Mouse (Mus musculus): ENCODE measurements around the gene Mrgbp. TPM values are rescaled to one million over a fixed set of nuclear protein-coding genes. Genes with fewer than 3 reads are reported as not detected.
A peak's percentile ranks its signal among the peaks of the same experiment; 100 is the strongest.

Gene Mrgbp
- 39.8 and 44.3 TPM in 2 replicates for polyA plus RNA-seq (2016; fragmentation: Nextera tagmentation; extraction: Ambion mirVana)

- no peaks in the 10 kb centered on the region; the same call in 1 of the 2 replicates for H3K27me3 ChIP-seq
- peaks cover 18% of the 10 kb centered on the region for H3K36me3 ChIP-seq
- ATAC-seq (ENCODE audit: insufficient number of reproducible peaks, insufficient read depth, low FRiP score, low TSS enrichment, low read depth), result no peak
- peaks cover 13% of the 10 kb centered on the region for H3K4me1 ChIP-seq (replicated peaks)
- WGBS, result 81% methylated on average over 3 of the region's 3 CpGs
- H3K27ac ChIP-seq, result no peak within 1 kb of the TSS
- H3K4me2 ChIP-seq, result no peak within 1 kb of the TSS
- H3K9me3 ChIP-seq, result no peaks in the 10 kb centered on the region
- no peak within 1 kb of the TSS for H3K9ac ChIP-seq (replicated peaks)
- H3K4me3 ChIP-seq (replicated peaks), result no peak within 1 kb of the TSS
Measured at GRCm38 (mm10) chr2:180581002-180581401, at the start of gene Mrgbp. TSS of gene Mrgbp (plus strand) at chr2:180581304.

GRCm38 (mm10) chr2:180531671-180532385 lies 49.3 kb upstream of the Mrgbp start:
- Histone ChIP-seq H3K4me1 (replicated peaks) (0 out of 2 replicates have a peak, but pooled peaks cover 16% of the 10 kb centered on the region), H3K9ac (replicated peaks) (no peak overlapping the region)

GRCm38 (mm10) chr2:180532386-180532995 lies 48.6 kb upstream of the Mrgbp start:
- ATAC-seq (ENCODE audit: insufficient number of reproducible peaks, insufficient read depth, low FRiP score, low TSS enrichment, low read depth), result no peak
- H3K9me3 ChIP-seq, result no peaks in the 10 kb centered on the region
- no peak overlapping the region for H3K4me2 ChIP-seq
- no peak overlapping the region for H3K9ac ChIP-seq (replicated peaks)
- H3K36me3 ChIP-seq, result no peaks in the 10 kb centered on the region
- no peak overlapping the region for H3K27ac ChIP-seq
- H3K4me1 ChIP-seq (replicated peaks), result 0 out of 2 replicates have a peak, but pooled peaks cover 16% of the 10 kb centered on the region
- H3K27me3 ChIP-seq, result peaks cover 26% of the 10 kb centered on the region
- 52% methylated on average over 6 of the region's 6 CpGs for WGBS
- no peak overlapping the region for H3K4me3 ChIP-seq (replicated peaks)

More at GRCm38 (mm10) chr2:180531671-180532385, 49.3 kb upstream of the Mrgbp start:
- no peaks in the 10 kb centered on the region for H3K9me3 ChIP-seq
- no peak overlapping the region for H3K4me2 ChIP-seq
- ATAC-seq (ENCODE audit: insufficient number of reproducible peaks, insufficient read depth, low FRiP score, low TSS enrichment, low read depth), result no peak
- no peaks in the 10 kb centered on the region for H3K36me3 ChIP-seq
- 55% methylated on average over 7 of the region's 7 CpGs for WGBS
- no peak overlapping the region for H3K4me3 ChIP-seq (replicated peaks)
- H3K27me3 ChIP-seq, result peaks cover 33% of the 10 kb centered on the region
- no peak overlapping the region for H3K27ac ChIP-seq

GRCm38 (mm10) chr2:180533237-180533636 lies 47.9 kb upstream of the Mrgbp start:
- no peak overlapping the region for H3K4me2 ChIP-seq
- no peaks in the 10 kb centered on the region for H3K9me3 ChIP-seq
- 0 out of 2 replicates have a peak, but pooled peaks cover 16% of the 10 kb centered on the region for H3K4me1 ChIP-seq (replicated peaks)
- no peak for ATAC-seq (ENCODE audit: insufficient number of reproducible peaks, insufficient read depth, low FRiP score, low TSS enrichment, low read depth)
- H3K27ac ChIP-seq, result no peak overlapping the region
- H3K9ac ChIP-seq (replicated peaks), result no peak overlapping the region
- 76% methylated on average over 4 of the region's 4 CpGs for whole genome bisulfite sequencing
- H3K36me3 ChIP-seq, result no peaks in the 10 kb centered on the region
- no peak overlapping the region for H3K4me3 ChIP-seq (replicated peaks)
- H3K27me3 ChIP-seq, result peaks cover 18% of the 10 kb centered on the region

DNA sequence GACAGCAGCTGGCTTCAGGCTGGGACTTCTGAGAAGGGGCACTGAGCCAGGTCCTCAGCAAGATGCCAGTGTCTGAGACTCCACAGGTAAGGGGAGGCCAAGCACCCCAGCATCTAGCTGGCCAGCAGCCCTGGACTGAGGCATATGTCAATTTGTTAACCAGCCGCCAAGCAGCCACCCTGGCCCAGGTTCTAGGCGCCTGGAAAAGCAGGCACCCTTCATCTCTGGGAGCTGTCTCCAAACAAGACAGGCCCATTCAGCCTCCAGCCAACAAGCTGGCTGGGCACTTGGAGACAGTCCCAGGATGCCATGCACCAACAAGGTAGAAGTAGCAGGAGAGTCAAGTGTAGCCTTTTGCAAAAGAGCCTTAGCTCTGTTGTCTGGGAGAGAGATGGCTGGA lies 37.4 kb upstream of the Mrgbp start:
- no peak overlapping the region for H3K9ac ChIP-seq (replicated peaks)
- H3K4me1 ChIP-seq (replicated peaks), result no peaks in the 10 kb centered on the region
- WGBS, result 76% methylated on average over 2 of the region's 2 CpGs
- H3K9me3 ChIP-seq, result 0 out of 2 replicates have a peak, but pooled peaks cover 6% of the 10 kb centered on the region
- H3K27ac ChIP-seq, result no peak overlapping the region
- ATAC-seq (ENCODE audit: insufficient number of reproducible peaks, insufficient read depth, low FRiP score, low TSS enrichment, low read depth), result no peak
- peaks cover 3% of the 10 kb centered on the region; the same call in 1 of the 2 replicates for H3K27me3 ChIP-seq
- no peak overlapping the region for H3K4me3 ChIP-seq (replicated peaks)
- no peak overlapping the region for H3K4me2 ChIP-seq
- no peaks in the 10 kb centered on the region for H3K36me3 ChIP-seq

GRCm38 (mm10) chr2:180545046-180545445 lies 36.1 kb upstream of the Mrgbp start:
- Histone ChIP-seq H3K27me3 (peaks cover 4% of the 10 kb centered on the region; the same call in 1 of the 2 replicates), H3K4me3 (replicated peaks) (no peak overlapping the region), H3K4me1 (replicated peaks) (no peaks in the 10 kb centered on the region), H3K9ac (replicated peaks) (no peak overlapping the region), H3K36me3 (no peaks in the 10 kb centered on the region), H3K9me3 (0 out of 2 replicates have a peak, but pooled peaks cover 6% of the 10 kb centered on the region), H3K27ac (no peak overlapping the region), H3K4me2 (no peak overlapping the region)
- 88% methylated on average over 18 of the region's 18 CpGs for WGBS
- no peak for ATAC-seq (ENCODE audit: insufficient number of reproducible peaks, insufficient read depth, low FRiP score, low TSS enrichment, low read depth)

DNA sequence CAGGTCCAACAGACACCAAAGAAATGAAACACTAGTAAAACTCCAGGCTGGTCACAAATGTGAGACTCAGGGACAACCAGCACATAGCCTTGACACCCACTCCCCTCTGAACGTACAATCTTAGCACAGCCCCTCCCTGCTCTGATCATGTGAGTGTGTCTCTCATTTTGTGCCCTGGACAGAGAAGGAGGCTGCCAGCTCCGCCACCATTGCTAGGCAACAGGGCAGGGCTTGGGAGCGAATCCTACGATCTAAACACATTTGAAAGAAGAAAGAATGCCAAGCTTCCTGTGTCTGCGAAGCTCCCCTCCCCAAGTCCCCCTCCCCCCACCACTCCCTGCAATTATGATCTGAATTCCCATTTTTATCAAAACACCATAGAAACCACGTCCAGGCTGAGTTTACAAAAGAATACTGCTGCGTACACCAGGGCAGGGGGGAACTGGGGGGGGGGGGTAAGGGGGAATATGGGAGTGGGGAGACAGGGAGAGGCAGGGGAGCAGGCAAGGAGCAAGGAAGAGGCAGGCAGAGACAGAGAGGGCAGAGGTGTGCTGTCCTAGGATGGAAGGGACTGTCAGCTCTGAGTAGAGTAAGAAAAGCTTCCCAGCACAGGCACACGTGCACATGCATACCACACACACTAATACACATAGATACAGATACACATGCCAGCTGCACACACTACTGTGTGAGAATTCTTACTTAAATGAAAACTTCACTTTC lies 33.6 kb upstream of the Mrgbp start:
- 49% methylated on average over 8 of the region's 8 CpGs for WGBS
- H3K4me1 ChIP-seq (replicated peaks), result no peaks in the 10 kb centered on the region
- H3K9me3 ChIP-seq, result 0 out of 2 replicates have a peak, but pooled peaks cover 6% of the 10 kb centered on the region
- H3K4me3 ChIP-seq (replicated peaks), result no peak overlapping the region
- no peak overlapping the region for H3K27ac ChIP-seq
- 0 out of 2 replicates have a peak overlapping the region, but pooled peaks have one; percentile 27 for H3K9ac ChIP-seq (replicated peaks)
- no peaks in the 10 kb centered on the region for H3K36me3 ChIP-seq
- peaks cover 5% of the 10 kb centered on the region; the same call in 1 of the 2 replicates for H3K27me3 ChIP-seq
- no peak overlapping the region for H3K4me2 ChIP-seq
- no peak for ATAC-seq (ENCODE audit: insufficient number of reproducible peaks, insufficient read depth, low FRiP score, low TSS enrichment, low read depth)

- no peaks in the 10 kb centered on the region for H3K36me3 ChIP-seq
- no peak overlapping the region for H3K27ac ChIP-seq
- H3K4me3 ChIP-seq (replicated peaks), result no peak overlapping the region
- WGBS, result 75% methylated on average over 3 of the region's 3 CpGs
- no peaks in the 10 kb centered on the region for H3K9me3 ChIP-seq
- 0 out of 2 replicates have a peak, but pooled peaks cover 6% of the 10 kb centered on the region for H3K4me1 ChIP-seq (replicated peaks)
- no peak overlapping the region for H3K9ac ChIP-seq (replicated peaks)
- no peak overlapping the region for H3K4me2 ChIP-seq
- H3K27me3 ChIP-seq, result peaks cover 3% of the 10 kb centered on the region; the same call in 1 of the 2 replicates
- no peak for ATAC-seq (ENCODE audit: insufficient number of reproducible peaks, insufficient read depth, low FRiP score, low TSS enrichment, low read depth)
Measured at GRCm38 (mm10) chr2:180552340-180552739, 28.8 kb upstream of the Mrgbp start.

DNA sequence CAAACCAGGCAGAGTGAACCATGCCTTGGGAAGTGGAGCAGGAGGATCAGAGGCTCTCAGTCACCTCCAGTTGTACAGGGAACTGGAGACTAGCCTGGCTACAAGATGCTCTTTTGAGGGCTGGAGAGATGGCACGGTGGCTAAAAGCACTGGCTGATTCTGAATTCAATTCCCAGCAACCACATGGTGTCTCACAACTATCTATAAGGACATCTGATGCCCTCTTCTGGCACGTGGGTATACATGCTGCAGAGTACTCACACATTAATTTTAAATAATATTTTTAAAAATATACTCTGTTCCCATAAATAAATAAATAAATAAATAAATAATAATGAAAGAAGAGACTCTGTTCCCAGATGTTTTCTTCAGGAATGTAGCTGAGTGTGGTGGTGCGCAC lies 25.9 kb upstream of the Mrgbp start:
- no peaks in the 10 kb centered on the region for H3K9me3 ChIP-seq
- no peak overlapping the region for H3K9ac ChIP-seq (replicated peaks)
- no peak overlapping the region for H3K27ac ChIP-seq
- H3K4me3 ChIP-seq (replicated peaks), result no peak overlapping the region
- no peak overlapping the region for H3K4me2 ChIP-seq
- H3K36me3 ChIP-seq, result no peaks in the 10 kb centered on the region
- H3K27me3 ChIP-seq, result no peaks in the 10 kb centered on the region
- no peak for ATAC-seq (ENCODE audit: insufficient number of reproducible peaks, insufficient read depth, low FRiP score, low TSS enrichment, low read depth)
- H3K4me1 ChIP-seq (replicated peaks), result 0 out of 2 replicates have a peak, but pooled peaks cover 6% of the 10 kb centered on the region
- WGBS, result 58% methylated on average over 3 of the region's 3 CpGs

- no peak for ATAC-seq (ENCODE audit: insufficient number of reproducible peaks, insufficient read depth, low FRiP score, low TSS enrichment, low read depth)
- Histone ChIP-seq H3K27ac (no peak overlapping the region), H3K4me1 (replicated peaks) (0 out of 2 replicates have a peak, but pooled peaks cover 6% of the 10 kb centered on the region), H3K4me3 (replicated peaks) (no peak overlapping the region), H3K9me3 (no peaks in the 10 kb centered on the region), H3K36me3 (no peaks in the 10 kb centered on the region), H3K4me2 (no peak overlapping the region), H3K27me3 (no peaks in the 10 kb centered on the region), H3K9ac (replicated peaks) (no peak overlapping the region)
- 80% methylated on average over 3 of the region's 3 CpGs for WGBS
Measured at GRCm38 (mm10) chr2:180556470-180556869, 24.6 kb upstream of the Mrgbp start.

DNA sequence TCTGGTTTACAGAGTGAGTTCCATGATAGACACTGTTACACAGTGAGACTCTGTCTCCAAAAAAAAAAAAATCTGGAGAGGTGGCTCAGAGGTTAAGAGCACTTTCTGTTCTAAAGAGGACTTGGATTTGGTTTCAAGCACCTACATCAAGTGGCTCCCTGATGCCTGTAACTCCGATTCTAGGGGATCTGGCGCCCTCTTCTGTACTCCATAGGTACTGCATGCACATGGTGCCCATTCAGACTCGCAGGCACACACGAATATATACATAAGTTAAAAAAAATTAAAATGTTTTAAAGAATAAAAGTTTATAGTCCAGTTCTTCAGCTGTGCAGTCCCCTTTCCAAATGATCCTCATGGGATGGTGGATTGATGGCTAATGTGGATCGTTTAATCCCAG lies 20.9 kb upstream of the Mrgbp start:
- Histone ChIP-seq H3K36me3 (no peaks in the 10 kb centered on the region), H3K4me3 (replicated peaks) (no peak overlapping the region), H3K4me1 (replicated peaks) (no peaks in the 10 kb centered on the region), H3K9ac (replicated peaks) (no peak overlapping the region), H3K27me3 (peaks cover 3% of the 10 kb centered on the region; the same call in 1 of the 2 replicates), H3K4me2 (no peak overlapping the region), H3K9me3 (no peaks in the 10 kb centered on the region), H3K27ac (no peak overlapping the region)
- ATAC-seq (ENCODE audit: insufficient number of reproducible peaks, insufficient read depth, low FRiP score, low TSS enrichment, low read depth), result no peak
- 57% methylated on average over 5 of the region's 5 CpGs for WGBS

Measured in limb, embryonic 12.5 days (tissue).